Mouse (Mus musculus): ENCODE data around the gene Ago4.
A peak's percentile ranks its signal among the peaks of the same experiment; 100 is the strongest.
"Not testable (repeated sequence)": the region's sequence is repeated elsewhere in the genome, so short reads cannot be mapped to it uniquely, and the experiment has no call there.

Gene Ago4

GRCm38 (mm10) chr4:126532827-126533728 is at the start of gene Ago4:
Gene Ago4, minus strand, starts transcription at chr4:126533472.
- peak; percentile 68 for DNase-seq (ENCODE audit: low read depth, low spot score)

GRCm38 (mm10) chr4:126579077-126579476 is 45.8 kb upstream of the Ago4 start:
- no peak for DNase-seq (ENCODE audit: low read depth, low spot score)

GRCm38 (mm10) chr4:126577920-126578319 is 44.6 kb upstream of the Ago4 start:
- no peak for DNase-seq (ENCODE audit: low read depth, low spot score)

- no peak for DNase-seq (ENCODE audit: low read depth, low spot score)
Measured at GRCm38 (mm10) chr4:126576281-126576680, 43.0 kb upstream of the Ago4 start.

- DNase-seq (ENCODE audit: low read depth, low spot score): no peak
Measured at GRCm38 (mm10) chr4:126569783-126570182, 36.5 kb upstream of the Ago4 start.

GRCm38 (mm10) chr4:126567243-126567642 is 34.0 kb upstream of the Ago4 start:
- DNase-seq (ENCODE audit: low read depth, low spot score): no peak

GRCm38 (mm10) chr4:126563798-126564197 is 30.5 kb upstream of the Ago4 start:
- no peak for DNase-seq (ENCODE audit: low read depth, low spot score)

GRCm38 (mm10) chr4:126556809-126557711 is 23.8 kb upstream of the Ago4 start, which contains the start of gene Clspn:
Gene Clspn, plus strand, starts transcription at chr4:126556935.
- peak; percentile 97 for DNase-seq (ENCODE audit: low read depth, low spot score)

GRCm38 (mm10) chr4:126554462-126554861 is 21.2 kb upstream of the Ago4 start:
- peak; percentile 87 for DNase-seq (ENCODE audit: low read depth, low spot score)

GRCm38 (mm10) chr4:126553685-126554084 is 20.4 kb upstream of the Ago4 start:
- DNase-seq (ENCODE audit: low read depth, low spot score): no peak

GRCm38 (mm10) chr4:126553105-126553504 is 19.8 kb upstream of the Ago4 start:
- DNase-seq (ENCODE audit: low read depth, low spot score): peak; percentile 85

- no peak for DNase-seq (ENCODE audit: low read depth, low spot score)
Measured at GRCm38 (mm10) chr4:126552136-126552535, 18.9 kb upstream of the Ago4 start.

GRCm38 (mm10) chr4:126546183-126546582 is 12.9 kb upstream of the Ago4 start:
- no peak for DNase-seq (ENCODE audit: low read depth, low spot score)

GRCm38 (mm10) chr4:126545703-126546102 is 12.4 kb upstream of the Ago4 start:
- DNase-seq (ENCODE audit: low read depth, low spot score): no peak

GRCm38 (mm10) chr4:126545016-126545415 is 11.7 kb upstream of the Ago4 start:
- DNase-seq (ENCODE audit: low read depth, low spot score): no peak

GRCm38 (mm10) chr4:126542838-126543237 is 9.6 kb upstream of the Ago4 start:
- DNase-seq (ENCODE audit: low read depth, low spot score): no peak

GRCm38 (mm10) chr4:126540487-126541071 is 7.3 kb upstream of the Ago4 start:
- DNase-seq (ENCODE audit: low read depth, low spot score): peak; percentile 92

- peak; percentile 91 for DNase-seq (ENCODE audit: low read depth, low spot score)
Measured at GRCm38 (mm10) chr4:126536865-126537264, 3.6 kb upstream of the Ago4 start.

GRCm38 (mm10) chr4:126535631-126536030 is 2.4 kb upstream of the Ago4 start:
- not testable (repeated sequence) for DNase-seq (ENCODE audit: low read depth, low spot score)

GRCm38 (mm10) chr4:126533729-126534070 is 428 bp upstream of the Ago4 start:
- no peak for DNase-seq (ENCODE audit: low read depth, low spot score)

GRCm38 (mm10) chr4:126532292-126532691 is 980 bp downstream of the Ago4 start:
- no peak for DNase-seq (ENCODE audit: low read depth, low spot score)

- no peak for DNase-seq (ENCODE audit: low read depth, low spot score)
Measured at GRCm38 (mm10) chr4:126526828-126527227, 6.4 kb downstream of the Ago4 start.
